In genomic region chr2:57223288-57224026, GRCm38 (mm10) we compare ENCODE assay signal across 19 mouse cellular contexts. TPM values are rescaled to one million over a fixed set of nuclear protein-coding genes. Genes with fewer than 3 reads are reported as not detected.
DNase-seq lines count a peak whose midpoint lies in the region; ATAC-seq and TF ChIP-seq lines count a peak whose summit lies in the region.
"Had no signal": no experiment of that assay in that cellular context is flagged by ENCODE, and none has a peak within 500 bp of the region (broad histone marks: within the 10 kb centered on the region; RNA-seq: fewer than 3 reads in every experiment).

No protein-coding gene starts in this region.

- no peak overlapping the region for H3K9ac ChIP-seq in forebrain, embryonic 13.5 days
- no peak overlapping the region for H3K9ac ChIP-seq in forebrain, embryonic 15.5 days (replicated peaks)
- H3K9ac ChIP-seq in midbrain, embryonic 11.5 days (ENCODE audit: low read length), result no peak overlapping the region
- no peak overlapping the region for H3K9ac ChIP-seq in midbrain, postnatal 0 days (replicated peaks; ENCODE audit: low read length, poor library complexity, severe bottlenecking)
- H3K9ac ChIP-seq in liver, embryonic 14.5 days (replicated peaks), result no peak overlapping the region
- no peak overlapping the region for H3K9ac ChIP-seq in hindbrain, postnatal 0 days (replicated peaks; ENCODE audit: low read length)
- H3K9ac ChIP-seq: embryonic facial prominence, embryonic 13.5 days; midbrain, embryonic 13.5 days had no signal

- H3K27me3 ChIP-seq in forebrain, embryonic 13.5 days, result 0 out of 2 replicates have a peak, but pooled peaks cover 7% of the 10 kb centered on the region
- no peaks in the 10 kb centered on the region for H3K27me3 ChIP-seq in forebrain, embryonic 15.5 days
- peaks cover 6% of the 10 kb centered on the region; the same call in 1 of the 2 replicates for H3K27me3 ChIP-seq in midbrain, embryonic 11.5 days (ENCODE audit: control insufficient read depth, insufficient read depth, low read length)
- peaks cover 9% of the 10 kb centered on the region; the same call in 1 of the 2 replicates for H3K27me3 ChIP-seq in midbrain, postnatal 0 days (ENCODE audit: insufficient read depth, low read length)
- no peaks in the 10 kb centered on the region for H3K27me3 ChIP-seq in liver, embryonic 14.5 days (ENCODE audit: control insufficient read depth, insufficient read depth, low read length)
- H3K27me3 ChIP-seq in hindbrain, postnatal 0 days (ENCODE audit: insufficient read depth, low read length), result peaks cover 11% of the 10 kb centered on the region; the same call in 1 of the 2 replicates

- H3K36me3 ChIP-seq in forebrain, embryonic 13.5 days (ENCODE audit: poor library complexity, severe bottlenecking), result no peaks in the 10 kb centered on the region
- H3K36me3 ChIP-seq in forebrain, embryonic 15.5 days, result no peaks in the 10 kb centered on the region
- H3K36me3 ChIP-seq in midbrain, embryonic 11.5 days (ENCODE audit: control insufficient read depth, insufficient read depth, low read length), result no peaks in the 10 kb centered on the region
- H3K36me3 ChIP-seq in midbrain, postnatal 0 days (ENCODE audit: insufficient read depth, low read length), result no peaks in the 10 kb centered on the region
- no peaks in the 10 kb centered on the region for H3K36me3 ChIP-seq in liver, embryonic 14.5 days (replicated peaks; ENCODE audit: control insufficient read depth, insufficient read depth, low read depth)
- H3K36me3 ChIP-seq in hindbrain, postnatal 0 days (ENCODE audit: insufficient read depth, low read length), result no peaks in the 10 kb centered on the region
- H3K36me3 ChIP-seq: embryonic facial prominence, embryonic 13.5 days; midbrain, embryonic 13.5 days had no signal

- H3K27ac ChIP-seq in forebrain, embryonic 13.5 days, result no peak overlapping the region
- no peak overlapping the region for H3K27ac ChIP-seq in forebrain, embryonic 15.5 days (replicated peaks)
- H3K27ac ChIP-seq in midbrain, embryonic 11.5 days (ENCODE audit: low read depth, low read length), result no peak overlapping the region
- H3K27ac ChIP-seq in midbrain, postnatal 0 days (ENCODE audit: low read depth, low read length), result no peak overlapping the region
- no peak overlapping the region for H3K27ac ChIP-seq in liver, embryonic 14.5 days
- no peak overlapping the region for H3K27ac ChIP-seq in hindbrain, postnatal 0 days
- H3K27ac ChIP-seq: embryonic facial prominence, embryonic 13.5 days; midbrain, embryonic 13.5 days had no signal

- DNase-seq in midbrain, embryonic 11.5 days (ENCODE audit: low spot score, missing footprints), result peak; percentile 71
- DNase-seq in midbrain, postnatal 0 days (ENCODE audit: low spot score), result no peak
- DNase-seq in liver, embryonic 14.5 days (ENCODE audit: low read depth in 3 of 3, low spot score in 3 of 3), result no peak
- DNase-seq in layer of hippocampus, postnatal 14 days (ENCODE audit: low spot score in 2 of 2), result no peak
- no peak for DNase-seq in embryo, embryonic 9.5 days (ENCODE audit: extremely low spot score)
- DNase-seq in hindbrain, postnatal 0 days (ENCODE audit: low spot score), result no peak
- DNase-seq: adrenal gland, postnatal 25 days; cerebellum, postnatal 14 days; gastrocnemius, postnatal 14 days; heart, postnatal 36 days; kidney, postnatal 25 days; lung, adult 18-20 months; right cerebral cortex, postnatal 25 days; thymus, postnatal 25 days had no signal

- H3K9me3 ChIP-seq in forebrain, embryonic 13.5 days (replicated peaks), result no peaks in the 10 kb centered on the region
- H3K9me3 ChIP-seq in forebrain, embryonic 15.5 days, result no peaks in the 10 kb centered on the region
- H3K9me3 ChIP-seq in midbrain, embryonic 11.5 days (ENCODE audit: control insufficient read depth, low read length), result no peaks in the 10 kb centered on the region
- H3K9me3 ChIP-seq in midbrain, postnatal 0 days (ENCODE audit: low read length), result no peaks in the 10 kb centered on the region
- H3K9me3 ChIP-seq in liver, embryonic 14.5 days (ENCODE audit: control insufficient read depth, low read length), result no peaks in the 10 kb centered on the region
- H3K9me3 ChIP-seq in hindbrain, postnatal 0 days (ENCODE audit: low read length), result no peaks in the 10 kb centered on the region
- H3K9me3 ChIP-seq: embryonic facial prominence, embryonic 13.5 days; midbrain, embryonic 13.5 days had no signal

- TF ChIP-seq CTCF in midbrain, postnatal 0 days (IDR thresholded peaks at IDR 0.05), result no peak
- no peak for TF ChIP-seq CTCF in liver, embryonic 14.5 days (IDR thresholded peaks at IDR 0.05; ENCODE audit: low read depth)
- no peak for TF ChIP-seq CTCF in hindbrain, postnatal 0 days (IDR thresholded peaks at IDR 0.05; ENCODE audit: low read depth)

- H3K4me2 ChIP-seq in forebrain, embryonic 13.5 days, result no peak overlapping the region
- no peak overlapping the region for H3K4me2 ChIP-seq in forebrain, embryonic 15.5 days (replicated peaks)
- H3K4me2 ChIP-seq in midbrain, embryonic 11.5 days, result no peak overlapping the region
- no peak overlapping the region for H3K4me2 ChIP-seq in midbrain, postnatal 0 days (ENCODE audit: low read depth, low read length, poor library complexity, severe bottlenecking)
- no peak overlapping the region for H3K4me2 ChIP-seq in liver, embryonic 14.5 days (ENCODE audit: low read depth)
- H3K4me2 ChIP-seq in hindbrain, postnatal 0 days (ENCODE audit: low read depth, low read length), result no peak overlapping the region
- H3K4me2 ChIP-seq: embryonic facial prominence, embryonic 13.5 days; heart, embryonic 11.5 days; midbrain, embryonic 13.5 days had no signal

- WGBS in forebrain, embryonic 13.5 days, result 88% methylated on average over 3 of the region's 3 CpGs
- WGBS in forebrain, embryonic 15.5 days, result 88% methylated on average over 3 of the region's 3 CpGs
- WGBS in midbrain, embryonic 11.5 days, result 94% methylated on average over 2 of the region's 3 CpGs
- WGBS in midbrain, postnatal 0 days, result 84% methylated on average over 3 of the region's 3 CpGs
- 24% methylated on average over 3 of the region's 3 CpGs for WGBS in liver, embryonic 14.5 days (ENCODE audit: insufficient replicate concordance)
- 82% methylated on average over 3 of the region's 3 CpGs for WGBS in hindbrain, postnatal 0 days

- 0 out of 2 replicates have a peak, but pooled peaks have one; percentile 45 for ATAC-seq in forebrain, embryonic 13.5 days
- ATAC-seq in forebrain, embryonic 15.5 days (replicated peaks), result no peak
- ATAC-seq in midbrain, embryonic 11.5 days (ENCODE audit: low FRiP score), result no peak
- no peak for ATAC-seq in midbrain, postnatal 0 days (ENCODE audit: low FRiP score)
- ATAC-seq in liver, embryonic 14.5 days (ENCODE audit: insufficient read depth), result peak; percentile 39; the same call in 1 of the 2 replicates
- ATAC-seq in hindbrain, postnatal 0 days, result no peak
- ATAC-seq: midbrain, embryonic 13.5 days had no signal

- peaks cover 6% of the 10 kb centered on the region for H3K4me1 ChIP-seq in forebrain, embryonic 13.5 days
- H3K4me1 ChIP-seq in forebrain, embryonic 15.5 days, result no peaks in the 10 kb centered on the region
- no peaks in the 10 kb centered on the region for H3K4me1 ChIP-seq in midbrain, embryonic 11.5 days (ENCODE audit: control insufficient read depth, insufficient read depth, low read length)
- no peaks in the 10 kb centered on the region for H3K4me1 ChIP-seq in midbrain, postnatal 0 days (ENCODE audit: insufficient read depth, low read length)
- peaks cover 2 to 4% of the 10 kb centered on the region in 2 experiments; a peak in 2 of 4 replicates for H3K4me1 ChIP-seq in liver, embryonic 14.5 days (replicated peaks; ENCODE audit: control insufficient read depth in 2 of 2, insufficient read depth in 2 of 2, low read length in 1 of 2)
- H3K4me1 ChIP-seq in hindbrain, postnatal 0 days (ENCODE audit: insufficient read depth, low read length), result no peaks in the 10 kb centered on the region
- H3K4me1 ChIP-seq: embryonic facial prominence, embryonic 13.5 days; midbrain, embryonic 13.5 days had no signal

- no peak for TF ChIP-seq EP300 in liver, embryonic 14.5 days (IDR thresholded peaks at IDR 0.05; ENCODE audit: low read depth)

- H3K4me3 ChIP-seq in forebrain, embryonic 13.5 days, result no peak overlapping the region
- H3K4me3 ChIP-seq in forebrain, embryonic 15.5 days, result no peak overlapping the region
- H3K4me3 ChIP-seq in midbrain, embryonic 11.5 days (ENCODE audit: low read depth, low read length), result no peak overlapping the region
- H3K4me3 ChIP-seq in midbrain, postnatal 0 days (ENCODE audit: low read depth, low read length), result no peak overlapping the region
- H3K4me3 ChIP-seq in liver, embryonic 14.5 days (ENCODE audit: insufficient read depth in 1 of 2, low read depth in 2 of 2, low read length in 2 of 2), result no peak overlapping the region
- H3K4me3 ChIP-seq in hindbrain, postnatal 0 days (ENCODE audit: low read length), result no peak overlapping the region
- H3K4me3 ChIP-seq: embryonic facial prominence, embryonic 13.5 days; midbrain, embryonic 13.5 days had no signal

RNA-seq across cellular contexts. Expression of gene Gpd2, which starts 14.0 kb away (rescaled TPM):
- 20.3 and 22.1 TPM in 2 replicates for polyA plus RNA-seq in forebrain, embryonic 13.5 days (2015; fragmentation: Nextera tagmentation; extraction: Ambion mirVana)
- 24.7 and 27.6 TPM in 2 replicates for polyA plus RNA-seq in forebrain, embryonic 15.5 days (2015; fragmentation: Nextera tagmentation; extraction: Ambion mirVana)
- 14.6 and 15.8 TPM in 2 replicates for polyA plus RNA-seq in midbrain, embryonic 11.5 days (2014; fragmentation: Nextera tagmentation; extraction: Ambion mirVana)
- total RNA-seq in midbrain, postnatal 0 days (2014; rRNA removed), result 31.1 and 36.4 TPM in 2 replicates
- polyA plus RNA-seq in midbrain, postnatal 0 days (2015; fragmentation: Nextera tagmentation; extraction: Ambion mirVana), result 31.9 and 33.0 TPM in 2 replicates
- 1.5 and 2.1 TPM in 2 replicates for polyA plus RNA-seq in liver, embryonic 14.5 days (2012; rRNA removed)
- 4.7 and 5.9 TPM in 2 replicates for polyA plus RNA-seq in liver, embryonic 14.5 days (2014; fragmentation: Nextera tagmentation; extraction: Ambion mirVana)
- total RNA-seq in layer of hippocampus, postnatal 14 days (2021), result 100 to 1,000 TPM; 125 to 144 TPM
- total RNA-seq in hindbrain, postnatal 0 days (2014; rRNA removed), result 38.8 and 55.3 TPM in 2 replicates
- 31.5 and 32.7 TPM in 2 replicates for polyA plus RNA-seq in hindbrain, postnatal 0 days (2015; fragmentation: Nextera tagmentation; extraction: Ambion mirVana)

Comparison
In these comparisons a context has a peak if more than half of its experiments do, and no peak if none do; other contexts are left out.
1. ATAC-seq: peak in forebrain, embryonic 13.5 days (single experiment) and liver, embryonic 14.5 days (single experiment); none in forebrain, embryonic 15.5 days (single experiment), midbrain, embryonic 11.5 days (single experiment), midbrain, postnatal 0 days (single experiment) and hindbrain, postnatal 0 days (single experiment).